Mouse (Mus musculus): ENCODE data around the gene Olfr731.

Olfr731 gene

GRCm38 (mm10) chr14:50241766-50242165, at the start of gene Olfr731:
Gene Olfr731 (minus strand): TSS chr14:50241866.
- DNase-seq (ENCODE audit: low spot score in 2 of 2), result no peak

GRCm38 (mm10) chr14:50284106-50284505, 42.4 kb upstream of the Olfr731 start, which contains the start of gene Olfr732:
Gene Olfr732 (minus strand): TSS chr14:50284206.
- DNase-seq (ENCODE audit: low spot score in 2 of 2), result no peak

- DNase-seq (ENCODE audit: low spot score in 2 of 2), result no peak
Measured at GRCm38 (mm10) chr14:50188098-50188497, 53.6 kb downstream of the Olfr731 start, which contains the start of gene Olfr730. Gene Olfr730 (minus strand): TSS chr14:50188198.
